Mouse (Mus musculus) E14TG2a.4 (cell line): ENCODE measurements around the gene Gbe1.

Experiments used
- H3K27me3 ChIP-seq: 2 replicates; pipeline ENCODE4 v1.6.1; 2014; ENCODE audit warnings: low read length, control low read depth; ENCODE audit not compliant: insufficient read depth
- H3K36me3 ChIP-seq: 2 replicates; pipeline ENCODE4 v1.6.1; 2014; ENCODE audit warnings: low read length, control low read depth; ENCODE audit not compliant: insufficient read depth
- H3K4me1 ChIP-seq: replicated peaks from 2 replicates; pipeline ENCODE4 v1.6.1; 2014; ENCODE audit warnings: low read depth, low read length, control low read depth
- H3K4me3 ChIP-seq: replicated peaks from 2 replicates; pipeline ENCODE4 v1.5.1; 2014; ENCODE audit warnings: mild to moderate bottlenecking, low read length
- H3K9me3 ChIP-seq: 2 replicates; pipeline ENCODE4 v1.6.1; 2014; ENCODE audit warnings: low read length, control low read depth
- CTCF ChIP-seq: conservative IDR thresholded peaks from 2 replicates; pipeline ENCODE4 v1.5.1; 2014; ENCODE audit warnings: low read length
- NANOG ChIP-seq: IDR thresholded peaks from 2 replicates; pipeline ENCODE4 v1.6.1; 2014; ENCODE audit warnings: borderline replicate concordance, low read length, mixed read lengths
- POU5F1 ChIP-seq: IDR thresholded peaks from 2 replicates; pipeline ENCODE4 v1.6.1; 2014; ENCODE audit warnings: low read length, borderline replicate concordance

Gbe1 gene

DNA sequence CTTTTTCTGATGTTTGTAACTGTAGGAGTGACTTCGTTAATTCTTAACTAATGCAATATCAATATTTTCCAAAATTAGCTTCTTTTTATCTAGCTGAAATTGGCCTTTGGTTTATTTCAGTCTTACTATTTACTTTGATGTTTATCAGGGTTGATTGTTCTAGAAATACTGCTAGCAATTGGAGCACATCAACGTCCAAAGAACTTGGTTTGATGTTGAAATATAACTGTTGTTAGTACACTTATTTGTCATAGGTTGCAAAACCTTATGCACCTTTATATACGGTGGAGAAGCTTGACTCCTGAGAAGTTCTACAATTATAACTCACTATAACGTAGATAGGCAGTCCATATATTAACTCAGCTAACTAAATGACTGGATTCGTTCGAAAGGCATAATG is 14.8 kb downstream of the Gbe1 start:
- H3K36me3 ChIP-seq, result no peaks in the 10 kb centered on the region
- H3K4me1 ChIP-seq, result no peaks in the 10 kb centered on the region
- TF ChIP-seq CTCF, result no peak
- no peak for TF ChIP-seq NANOG
- TF ChIP-seq POU5F1, result no peak
- H3K4me3 ChIP-seq, result no peak overlapping the region
- no peaks in the 10 kb centered on the region for H3K9me3 ChIP-seq
- no peaks in the 10 kb centered on the region for H3K27me3 ChIP-seq

DNA sequence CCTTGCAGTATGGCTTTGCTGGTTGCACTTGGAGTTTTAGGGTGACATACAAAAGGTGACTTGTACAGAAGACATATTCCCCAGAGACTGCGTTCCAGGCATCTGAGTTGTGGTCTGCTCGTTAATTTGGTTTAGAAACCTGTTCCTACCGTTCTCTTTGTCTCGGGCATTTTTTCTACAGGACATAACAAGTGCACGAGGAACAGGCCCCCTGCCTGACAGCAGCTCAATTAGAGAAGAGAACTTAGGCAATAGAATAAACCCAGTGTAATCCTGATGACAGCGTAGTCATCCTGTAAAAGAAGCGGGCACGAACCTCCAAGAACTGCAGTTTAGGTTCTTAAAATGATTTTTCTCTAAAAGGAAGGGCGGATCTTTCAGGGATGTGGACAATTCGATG is 15.3 kb downstream of the Gbe1 start:
- no peaks in the 10 kb centered on the region for H3K4me1 ChIP-seq
- no peak overlapping the region for H3K4me3 ChIP-seq
- TF ChIP-seq POU5F1 (no peak), NANOG (no peak), CTCF (no peak)
- H3K27me3 ChIP-seq, result no peaks in the 10 kb centered on the region
- H3K9me3 ChIP-seq, result no peaks in the 10 kb centered on the region
- no peaks in the 10 kb centered on the region for H3K36me3 ChIP-seq

GRCm38 (mm10) chr16:70329471-70329870 is 15.7 kb downstream of the Gbe1 start:
- Histone ChIP-seq H3K9me3 (no peaks in the 10 kb centered on the region), H3K4me3 (no peak overlapping the region), H3K27me3 (no peaks in the 10 kb centered on the region), H3K36me3 (no peaks in the 10 kb centered on the region), H3K4me1 (no peaks in the 10 kb centered on the region)
- TF ChIP-seq POU5F1 (no peak), CTCF (no peak), NANOG (no peak)

DNA sequence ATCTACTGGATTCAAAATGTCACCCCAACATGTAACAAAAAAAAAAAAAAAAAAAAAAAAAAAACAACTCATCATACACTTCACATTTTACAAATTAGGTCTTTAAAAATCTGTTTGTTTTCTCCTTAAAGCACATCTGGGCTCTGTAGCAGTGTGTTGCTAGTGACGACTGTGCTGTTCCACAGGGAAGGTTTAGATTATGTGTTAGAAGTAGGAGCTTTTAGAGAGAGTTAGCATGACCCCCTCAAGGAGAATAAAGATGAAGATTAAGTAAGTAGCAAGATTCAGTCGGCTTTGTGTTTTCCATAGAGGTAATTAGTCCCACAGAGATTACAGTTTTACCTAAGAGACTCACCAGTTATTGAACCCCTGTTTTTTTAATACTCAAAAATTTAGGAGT is 16.3 kb downstream of the Gbe1 start:
- TF ChIP-seq NANOG, result no peak
- TF ChIP-seq CTCF, result no peak
- no peak for TF ChIP-seq POU5F1
- Histone ChIP-seq H3K27me3 (no peaks in the 10 kb centered on the region), H3K4me1 (no peaks in the 10 kb centered on the region), H3K4me3 (no peak overlapping the region), H3K36me3 (no peaks in the 10 kb centered on the region), H3K9me3 (no peaks in the 10 kb centered on the region)

DNA sequence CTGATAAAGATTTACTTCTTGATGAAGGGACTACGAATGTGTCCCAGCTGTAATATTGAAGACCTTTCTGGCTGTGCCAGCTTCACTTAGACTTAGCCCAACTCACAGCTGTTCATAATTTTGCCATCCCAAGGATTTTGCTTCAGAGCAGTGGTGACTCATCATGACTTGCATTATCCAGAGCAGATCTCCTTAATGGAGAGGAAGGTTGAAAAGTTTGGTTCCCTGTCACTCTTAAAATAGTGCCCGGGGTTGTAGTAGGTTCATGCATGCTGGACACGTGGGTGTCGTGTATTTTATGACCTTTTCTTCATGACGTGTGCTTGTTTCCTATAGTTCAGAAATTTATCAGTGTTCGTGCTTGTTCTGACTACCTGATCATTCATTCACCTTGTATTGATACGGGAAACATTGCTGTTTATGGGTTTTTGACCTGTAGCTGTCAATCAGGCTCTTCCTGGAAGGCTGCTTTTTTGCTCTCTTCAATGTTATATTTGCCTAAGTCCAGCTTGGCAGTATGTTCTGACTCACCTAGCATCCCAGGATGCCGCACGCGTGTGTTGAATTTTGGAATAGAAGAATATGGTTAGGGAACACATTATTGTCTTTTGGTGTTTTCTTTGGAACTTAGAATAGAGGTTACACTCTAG is 17.0 kb downstream of the Gbe1 start:
- Histone ChIP-seq H3K4me1 (no peaks in the 10 kb centered on the region), H3K4me3 (no peak overlapping the region), H3K36me3 (no peaks in the 10 kb centered on the region), H3K27me3 (no peaks in the 10 kb centered on the region), H3K9me3 (no peaks in the 10 kb centered on the region)
- TF ChIP-seq CTCF, result no peak
- TF ChIP-seq POU5F1, result no peak
- TF ChIP-seq NANOG, result no peak

GRCm38 (mm10) chr16:70334812-70335211 is 21.1 kb downstream of the Gbe1 start:
- Histone ChIP-seq H3K4me1 (no peaks in the 10 kb centered on the region), H3K4me3 (no peak overlapping the region), H3K9me3 (no peaks in the 10 kb centered on the region), H3K36me3 (no peaks in the 10 kb centered on the region), H3K27me3 (no peaks in the 10 kb centered on the region)
- TF ChIP-seq POU5F1 (no peak), NANOG (no peak), CTCF (no peak)

DNA sequence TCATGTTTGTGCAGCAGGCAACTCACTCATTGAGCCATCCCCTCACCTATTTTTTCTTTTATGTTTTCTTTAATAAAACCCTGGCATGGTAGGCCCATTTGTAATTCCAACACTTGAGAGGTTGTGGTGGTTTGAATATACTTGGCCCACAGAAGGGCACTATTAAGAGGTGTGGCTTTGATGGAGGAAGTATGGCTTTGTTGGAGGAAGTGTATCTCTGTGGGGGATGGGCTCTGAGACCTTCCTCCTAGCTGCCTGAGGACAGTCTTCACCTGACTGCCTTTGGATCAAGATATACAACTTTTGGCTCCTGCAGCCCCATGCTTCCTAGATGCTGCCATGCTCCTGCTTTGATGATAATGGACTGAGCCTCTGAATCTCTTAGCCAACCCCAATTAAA is 21.7 kb downstream of the Gbe1 start:
- H3K4me1 ChIP-seq, result no peaks in the 10 kb centered on the region
- no peaks in the 10 kb centered on the region for H3K9me3 ChIP-seq
- no peak overlapping the region for H3K4me3 ChIP-seq
- H3K36me3 ChIP-seq, result no peaks in the 10 kb centered on the region
- TF ChIP-seq NANOG (no peak), POU5F1 (no peak), CTCF (no peak)
- H3K27me3 ChIP-seq, result no peaks in the 10 kb centered on the region

DNA sequence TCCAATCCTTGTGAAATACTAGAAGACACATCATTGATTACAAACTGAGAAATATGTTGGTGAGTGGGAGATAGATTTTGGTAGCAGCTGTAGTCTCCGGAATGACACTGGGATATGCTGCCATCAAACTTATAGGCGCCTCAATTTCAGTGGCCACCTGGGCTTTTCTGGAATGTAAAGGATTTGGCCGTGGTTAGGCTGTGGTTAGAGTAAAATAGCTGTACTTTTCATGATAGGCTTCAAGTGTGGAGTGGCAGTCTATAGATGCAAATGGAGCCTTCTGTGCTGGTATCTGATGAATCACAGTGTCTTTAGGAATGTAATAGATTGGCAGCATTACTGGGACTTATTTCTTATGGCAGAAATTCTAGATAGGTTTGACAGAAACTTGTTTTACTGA is 23.9 kb downstream of the Gbe1 start:
- Histone ChIP-seq H3K9me3 (no peaks in the 10 kb centered on the region), H3K27me3 (no peaks in the 10 kb centered on the region), H3K4me3 (no peak overlapping the region), H3K4me1 (no peaks in the 10 kb centered on the region), H3K36me3 (no peaks in the 10 kb centered on the region)
- TF ChIP-seq NANOG (no peak), CTCF (no peak), POU5F1 (no peak)

GRCm38 (mm10) chr16:70344496-70344895 is 30.7 kb downstream of the Gbe1 start:
- Histone ChIP-seq H3K36me3 (no peaks in the 10 kb centered on the region), H3K9me3 (no peaks in the 10 kb centered on the region), H3K4me1 (no peaks in the 10 kb centered on the region), H3K27me3 (no peaks in the 10 kb centered on the region), H3K4me3 (no peak overlapping the region)
- TF ChIP-seq NANOG (no peak), POU5F1 (no peak), CTCF (no peak)
